Mouse (Mus musculus) heart, embryonic 13.5 days (tissue): ENCODE measurements around the gene Cercam. TPM values are rescaled to one million over a fixed set of nuclear protein-coding genes. Genes with fewer than 3 reads are reported as not detected.
A peak's percentile ranks its signal among the peaks of the same experiment; 100 is the strongest.

Source experiments
- ATAC-seq: fragments of 200-750 bp; cut with Nextera tagmentation; 2 replicates; pipeline ENCODE4 v1.8.0; 2017; ENCODE audit warnings: moderate TSS enrichment; ENCODE audit not compliant: insufficient number of reproducible peaks, low FRiP score, low TSS enrichment; ENCODE audit errors: extremely low read depth
- H3K27ac ChIP-seq: fragments of 300-500 bp; sonication (generic); replicated peaks from 2 replicates; pipeline ENCODE4 v1.5.1; 2015; ENCODE audit warnings: moderate library complexity, mild to moderate bottlenecking, inconsistent platforms
- H3K27me3 ChIP-seq: fragments of 300-500 bp; sonication (generic); replicated peaks from 2 replicates; pipeline ENCODE4 v1.6.1; 2015; ENCODE audit warnings: mild to moderate bottlenecking, inconsistent platforms
- H3K36me3 ChIP-seq: fragments of 300-500 bp; sonication (generic); 2 replicates; pipeline ENCODE4 v1.6.1; 2015; ENCODE audit warnings: mild to moderate bottlenecking, inconsistent platforms
- H3K4me1 ChIP-seq: fragments of 300-500 bp; sonication (generic); 2 replicates; pipeline ENCODE4 v1.6.1; 2015; ENCODE audit warnings: inconsistent platforms
- H3K4me2 ChIP-seq: fragments of 300-500 bp; sonication (generic); 2 replicates; pipeline ENCODE4 v1.6.1; 2015; ENCODE audit warnings: inconsistent platforms, mild to moderate bottlenecking, moderate library complexity
- H3K4me3 ChIP-seq: fragments of 300-500 bp; sonication (generic); 2 replicates; pipeline ENCODE4 v1.5.1; 2015; ENCODE audit warnings: moderate library complexity, mild to moderate bottlenecking, inconsistent platforms
- H3K9ac ChIP-seq: fragments of 300-500 bp; sonication (generic); 2 replicates; pipeline ENCODE4 v1.6.1; 2015; ENCODE audit warnings: inconsistent platforms, mild to moderate bottlenecking, moderate library complexity
- H3K9me3 ChIP-seq: fragments of 300-500 bp; sonication (generic); 2 replicates; pipeline ENCODE4 v1.6.1; 2016; ENCODE audit warnings: inconsistent platforms
- WGBS: fragments of 180-500 bp; shearing (Covaris S2); methylation state at CpG from one replicate; pipeline ENCODE4 v1.1.7; 2015; ENCODE audit warnings: mixed read lengths; 5-methylcytosine and 5-hydroxymethylcytosine counted together
- polyA plus RNA-seq: library from polyadenylated mRNA; unstranded; fragments of >200 nt; fragmentation: Nextera tagmentation; extraction: Ambion mirVana; gene quantifications from 2 replicates; pipeline ENCODE4 v1.2.1, GENCODE M21; 2015

The Cercam gene
- polyA plus RNA-seq, 1 experiment from 2014 or later: 19.6 TPM

DNA sequence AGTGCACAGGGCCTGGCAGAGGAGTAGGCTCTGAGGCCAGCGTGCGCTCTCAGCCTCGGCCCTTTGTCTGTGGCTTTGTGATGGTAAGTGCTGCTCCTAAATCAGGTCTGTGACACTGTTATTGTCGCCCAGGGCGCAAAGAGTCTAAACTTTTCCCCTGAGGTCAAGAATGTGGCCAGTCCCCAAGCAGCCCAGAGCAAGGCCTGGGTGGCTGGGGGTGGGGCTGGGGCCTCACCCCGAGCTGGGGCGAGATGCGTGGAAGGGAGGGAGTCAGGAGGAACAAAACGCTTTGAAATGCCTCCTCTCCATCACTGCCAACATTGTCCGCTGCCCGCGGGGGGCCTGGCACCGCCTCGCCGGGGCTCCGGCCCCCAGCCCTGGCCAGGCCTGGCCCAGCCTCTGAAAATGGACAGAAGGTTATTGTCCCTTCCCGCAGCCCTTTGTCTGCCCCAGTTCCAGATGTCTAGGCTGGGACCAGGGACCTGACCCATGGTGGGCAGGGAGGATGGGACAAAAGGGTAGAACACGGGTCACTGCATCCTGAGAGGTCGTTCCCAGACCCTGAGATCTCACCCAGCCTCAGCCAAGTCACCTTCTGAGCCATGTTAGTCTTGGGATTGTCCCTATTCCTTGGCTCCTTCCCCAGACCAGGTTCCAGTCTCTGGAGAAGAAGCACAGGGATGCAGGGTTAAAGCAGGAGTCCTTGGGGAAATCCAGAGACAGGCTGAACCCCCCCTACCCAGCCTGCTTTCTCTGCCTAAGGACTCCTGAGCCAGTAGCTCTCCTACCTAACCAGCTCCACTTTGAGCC lies 12.3 kb upstream of the Cercam start:
- H3K9me3 ChIP-seq: no peaks in the 10 kb centered on the region
- 32% methylated on average over 19 of the region's 19 CpGs for WGBS

GRCm38 (mm10) chr2:29857341-29857740 lies 11.6 kb upstream of the Cercam start:
- Histone ChIP-seq H3K4me1 (no peaks in the 10 kb centered on the region), H3K4me2 (no peak overlapping the region), H3K9me3 (no peaks in the 10 kb centered on the region), H3K4me3 (no peak overlapping the region), H3K9ac (no peak overlapping the region), H3K36me3 (no peaks in the 10 kb centered on the region), H3K27ac (no peak overlapping the region), H3K27me3 (peaks cover 31% of the 10 kb centered on the region)
- 26% methylated on average over 2 of the region's 2 CpGs for WGBS
- no peak for ATAC-seq

More for the DNA sequence above, 12.3 kb upstream of the Cercam start:
- H3K27me3 ChIP-seq: peaks cover 31% of the 10 kb centered on the region
- ATAC-seq: no peak
- H3K27ac ChIP-seq: no peak overlapping the region
- H3K4me3 ChIP-seq: no peak overlapping the region
- no peak overlapping the region for H3K4me2 ChIP-seq
- H3K36me3 ChIP-seq: no peaks in the 10 kb centered on the region
- no peaks in the 10 kb centered on the region for H3K4me1 ChIP-seq
- peak overlapping the region; percentile 21; the same call in 1 of the 2 replicates for H3K9ac ChIP-seq

- WGBS: 69% methylated on average over 5 of the region's 5 CpGs
- Histone ChIP-seq H3K36me3 (no peaks in the 10 kb centered on the region), H3K27ac (no peak overlapping the region), H3K9me3 (no peaks in the 10 kb centered on the region), H3K4me1 (no peaks in the 10 kb centered on the region), H3K9ac (no peak overlapping the region), H3K4me2 (no peak overlapping the region), H3K4me3 (no peak overlapping the region), H3K27me3 (peaks cover 34% of the 10 kb centered on the region)
- ATAC-seq: no peak
Observed at GRCm38 (mm10) chr2:29857967-29858366, 11.0 kb upstream of the Cercam start.

DNA sequence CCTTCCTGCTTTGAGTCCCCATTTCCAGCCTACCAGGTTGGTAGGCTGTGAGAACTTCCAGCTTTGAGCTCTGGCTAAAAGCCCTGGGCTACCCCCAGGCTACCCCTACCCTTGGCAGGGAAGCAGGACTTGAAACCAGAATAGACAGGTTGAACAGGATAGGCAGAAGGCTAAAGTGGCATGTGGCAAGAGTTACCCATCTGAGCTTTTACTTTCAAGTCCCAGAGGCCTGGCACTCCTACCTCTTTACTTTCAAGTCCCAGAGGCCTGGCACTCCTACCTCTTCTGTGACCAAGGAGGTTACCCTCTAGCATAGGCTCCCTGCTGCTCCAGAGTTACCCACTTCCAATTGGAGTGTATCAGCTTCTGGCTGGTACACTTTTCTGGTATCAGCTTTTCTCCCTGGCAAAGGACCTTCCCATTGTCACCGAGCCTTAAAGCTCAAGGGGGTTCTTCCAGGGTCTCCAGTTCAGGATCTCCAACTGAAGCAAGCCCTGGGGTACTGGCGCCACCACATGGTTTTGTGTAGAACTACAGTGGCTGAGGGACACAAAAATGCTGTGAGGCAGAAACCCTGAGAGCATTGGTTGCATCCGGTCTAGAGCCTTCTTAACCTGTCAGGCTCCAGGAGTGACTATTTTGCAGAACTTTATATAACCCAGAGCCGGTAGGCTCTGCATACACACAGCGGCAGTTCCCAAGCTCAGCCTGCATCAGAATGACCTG lies 10.1 kb upstream of the Cercam start:
- ATAC-seq: no peak
- H3K4me1 ChIP-seq: no peaks in the 10 kb centered on the region
- H3K36me3 ChIP-seq: no peaks in the 10 kb centered on the region
- no peak overlapping the region for H3K4me3 ChIP-seq
- 6% methylated on average over 5 of the region's 5 CpGs for WGBS
- H3K27ac ChIP-seq: no peak overlapping the region
- no peaks in the 10 kb centered on the region for H3K9me3 ChIP-seq
- no peak overlapping the region for H3K4me2 ChIP-seq
- no peak overlapping the region for H3K9ac ChIP-seq
- H3K27me3 ChIP-seq: peaks cover 43% of the 10 kb centered on the region

DNA sequence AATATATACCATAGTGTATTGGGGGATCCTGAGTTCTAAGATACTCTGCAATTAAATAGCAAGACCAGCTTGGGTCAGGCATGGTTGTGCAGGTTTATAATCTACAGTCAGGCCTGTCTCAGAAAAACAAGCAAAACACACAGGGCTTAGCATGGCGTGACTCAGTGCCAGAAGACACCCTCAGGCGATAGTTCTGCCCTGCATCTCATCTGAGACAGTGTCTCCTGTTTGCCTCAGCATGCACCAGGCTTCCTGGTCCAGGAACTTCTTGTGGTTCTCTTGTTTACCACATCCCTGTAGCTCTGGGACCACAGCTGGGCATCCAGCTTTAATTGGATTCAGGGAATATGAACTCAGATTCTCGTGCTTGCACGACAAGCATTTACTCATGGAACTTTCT lies 3.8 kb upstream of the Cercam start:
- WGBS: 71% methylated on average over 4 of the region's 4 CpGs
- H3K4me3 ChIP-seq: no peak overlapping the region
- H3K9ac ChIP-seq: no peak overlapping the region
- H3K36me3 ChIP-seq: no peaks in the 10 kb centered on the region
- peaks cover 12% of the 10 kb centered on the region for H3K4me1 ChIP-seq
- no peak overlapping the region for H3K4me2 ChIP-seq
- peaks cover 24% of the 10 kb centered on the region; the same call in 1 of the 2 replicates for H3K27me3 ChIP-seq
- no peaks in the 10 kb centered on the region for H3K9me3 ChIP-seq
- no peak for ATAC-seq
- H3K27ac ChIP-seq: no peak overlapping the region

GRCm38 (mm10) chr2:29869646-29870451 lies 885 bp downstream of the Cercam start:
- H3K4me1 ChIP-seq: peaks cover 22% of the 10 kb centered on the region
- H3K27me3 ChIP-seq: peaks cover 14% of the 10 kb centered on the region
- no peaks in the 10 kb centered on the region for H3K9me3 ChIP-seq
- H3K4me2 ChIP-seq: peak overlapping the region; percentile 98
- ATAC-seq: peak; percentile 37; the same call in 1 of the 2 replicates
- H3K4me3 ChIP-seq: peak overlapping the region; percentile 68
- no peaks in the 10 kb centered on the region for H3K36me3 ChIP-seq
- WGBS: 6% methylated on average over 17 of the region's 17 CpGs
- peak overlapping the region; percentile 80 for H3K27ac ChIP-seq
- H3K9ac ChIP-seq: peak overlapping the region; percentile 88

DNA sequence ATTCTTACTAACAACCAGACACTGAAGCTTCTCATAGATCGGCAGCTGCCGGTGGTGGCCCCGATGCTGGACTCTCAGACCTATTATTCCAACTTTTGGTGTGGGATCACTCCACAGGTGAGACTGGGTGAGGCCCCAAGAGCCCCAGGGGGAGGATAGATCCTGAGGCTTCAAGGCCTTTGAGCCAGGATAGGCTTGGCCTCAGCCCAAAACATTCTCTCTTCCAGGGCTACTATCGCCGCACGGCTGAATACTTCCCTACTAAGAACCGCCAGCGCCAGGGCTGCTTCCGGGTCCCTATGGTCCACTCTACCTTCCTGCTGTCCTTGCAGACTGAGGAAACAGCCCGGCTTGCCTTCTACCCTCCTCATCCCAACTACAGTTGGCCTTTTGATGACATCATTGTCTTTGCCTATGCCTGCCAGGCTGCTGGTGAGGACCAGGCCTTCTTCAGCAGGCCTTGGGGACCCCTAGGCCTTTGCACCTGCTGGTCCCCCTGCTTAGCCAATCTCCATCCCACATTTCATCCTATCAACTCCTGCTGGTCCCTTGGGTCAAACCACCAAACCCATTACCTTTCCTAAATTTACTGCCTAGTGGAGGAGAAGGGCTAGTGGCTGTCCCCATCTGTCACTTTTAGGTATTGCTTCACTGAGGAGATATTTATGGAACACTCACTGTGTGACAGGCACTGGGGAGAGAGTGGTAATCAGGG lies 3.8 kb downstream of the Cercam start:
- peaks cover 10% of the 10 kb centered on the region for H3K36me3 ChIP-seq
- no peak overlapping the region for H3K9ac ChIP-seq
- peaks cover 5% of the 10 kb centered on the region; the same call in 1 of the 2 replicates for H3K27me3 ChIP-seq
- no peak overlapping the region for H3K27ac ChIP-seq
- H3K9me3 ChIP-seq: no peaks in the 10 kb centered on the region
- H3K4me1 ChIP-seq: peaks cover 22% of the 10 kb centered on the region
- no peak overlapping the region for H3K4me2 ChIP-seq
- no peak for ATAC-seq
- 89% methylated on average over 10 of the region's 10 CpGs for WGBS
- no peak overlapping the region for H3K4me3 ChIP-seq

DNA sequence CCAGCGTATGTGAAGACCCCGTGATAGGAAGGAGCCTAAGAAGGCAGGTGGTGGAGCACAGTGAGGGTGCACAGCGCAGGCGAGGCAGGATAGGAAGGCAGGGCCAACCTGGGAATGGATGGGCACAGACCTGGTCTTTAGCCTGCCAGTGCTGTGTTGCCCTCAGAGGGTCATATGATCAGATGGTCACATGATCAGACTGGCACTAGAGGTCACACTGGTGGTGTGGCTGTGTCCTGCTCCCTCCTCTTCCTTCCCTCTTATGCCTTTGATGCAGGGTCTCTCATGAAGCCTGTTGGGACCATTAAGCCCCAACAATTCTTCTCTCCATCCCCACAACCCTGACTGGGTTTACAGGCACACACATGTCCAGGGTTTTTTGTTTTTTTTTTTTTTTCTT lies 4.8 kb downstream of the Cercam start:
- H3K27me3 ChIP-seq: peaks cover 5% of the 10 kb centered on the region; the same call in 1 of the 2 replicates
- H3K36me3 ChIP-seq: peaks cover 16% of the 10 kb centered on the region
- WGBS: 85% methylated on average over 4 of the region's 4 CpGs
- H3K4me3 ChIP-seq: no peak overlapping the region
- no peaks in the 10 kb centered on the region for H3K9me3 ChIP-seq
- H3K27ac ChIP-seq: no peak overlapping the region
- ATAC-seq: no peak
- peaks cover 17% of the 10 kb centered on the region for H3K4me1 ChIP-seq
- H3K9ac ChIP-seq: no peak overlapping the region
- H3K4me2 ChIP-seq: no peak overlapping the region

- Histone ChIP-seq H3K9me3 (no peaks in the 10 kb centered on the region), H3K4me3 (no peak overlapping the region), H3K36me3 (peaks cover 27% of the 10 kb centered on the region), H3K9ac (no peak overlapping the region), H3K4me2 (no peak overlapping the region), H3K27me3 (no peaks in the 10 kb centered on the region), H3K4me1 (peaks cover 9% of the 10 kb centered on the region; the same call in 1 of the 2 replicates), H3K27ac (no peak overlapping the region)
- ATAC-seq: no peak
- WGBS: 83% methylated on average over 4 of the region's 4 CpGs
Observed at GRCm38 (mm10) chr2:29878061-29878460, 9.1 kb downstream of the Cercam start.

- no peak for ATAC-seq
- Histone ChIP-seq H3K4me2 (no peak overlapping the region), H3K4me1 (peaks cover 9% of the 10 kb centered on the region; the same call in 1 of the 2 replicates), H3K36me3 (peaks cover 27% of the 10 kb centered on the region), H3K4me3 (no peak overlapping the region), H3K27me3 (no peaks in the 10 kb centered on the region), H3K9ac (no peak overlapping the region), H3K9me3 (no peaks in the 10 kb centered on the region), H3K27ac (no peak overlapping the region)
- 56% methylated on average over 8 of the region's 8 CpGs for WGBS
Observed at GRCm38 (mm10) chr2:29879191-29879590, 10.2 kb downstream of the Cercam start.
